Mouse (Mus musculus) forebrain, embryonic 14.5 days (tissue): ENCODE measurements around the gene Camk1g. TPM values are rescaled to one million over a fixed set of nuclear protein-coding genes. Genes with fewer than 3 reads are reported as not detected.

Experiments
- ATAC-seq: fragments of 200-750 bp; cut with Nextera tagmentation; 2 replicates; pipeline ENCODE4 v1.8.0; 2017; ENCODE audit warnings: mild to moderate bottlenecking, moderate library complexity
- DNase-seq: peaks from one replicate; pipeline ENCODE4 v3.0.0-alpha.2; 2015; ENCODE audit warnings: low spot score
- H3K27ac ChIP-seq: fragments of 300-500 bp; sonication (generic); 2 replicates; pipeline ENCODE4 v1.5.1; 2014; ENCODE audit warnings: low read depth, mild to moderate bottlenecking, control low read depth, low read length, moderate library complexity
- H3K27me3 ChIP-seq: fragments of 300-500 bp; sonication (generic); replicated peaks from 2 replicates; pipeline ENCODE4 v1.6.1; 2014; ENCODE audit warnings: low read length, control low read depth, mixed read lengths; ENCODE audit not compliant: control insufficient read depth, insufficient read depth
- H3K36me3 ChIP-seq: fragments of 300-500 bp; sonication (generic); 2 replicates; pipeline ENCODE4 v1.6.1; 2014; ENCODE audit warnings: low read length, control low read depth; ENCODE audit not compliant: control insufficient read depth, insufficient read depth
- H3K4me1 ChIP-seq: fragments of 300-500 bp; sonication (generic); 2 replicates; pipeline ENCODE4 v1.6.1; 2014; ENCODE audit warnings: antibody characterized with exemption, low read length, control low read depth; ENCODE audit not compliant: control insufficient read depth, insufficient read depth
- H3K4me2 ChIP-seq: fragments of 300-500 bp; sonication (generic); 2 replicates; pipeline ENCODE4 v1.6.1; 2014; ENCODE audit warnings: mild to moderate bottlenecking, control low read depth, low read length
- H3K4me3 ChIP-seq: fragments of 300-500 bp; sonication (generic); 2 replicates; pipeline ENCODE4 v1.5.1; 2014; ENCODE audit warnings: low read depth, low read length, control low read depth
- H3K9ac ChIP-seq: fragments of 300-500 bp; sonication (generic); 2 replicates; pipeline ENCODE4 v1.6.1; 2014; ENCODE audit warnings: mild to moderate bottlenecking, low read length, control low read depth, moderate library complexity
- H3K9me3 ChIP-seq: fragments of 300-500 bp; sonication (generic); replicated peaks from 2 replicates; pipeline ENCODE4 v1.6.1; 2016; ENCODE audit warnings: low read length, control low read depth, mixed read lengths; ENCODE audit not compliant: control insufficient read depth
- WGBS: fragments of 180-500 bp; shearing (Covaris S2); extraction: QIAGEN DNeasy Blood & Tissue Kit; methylation state at CpG from one replicate; pipeline ENCODE4 v1.1.7; 2014; 5-methylcytosine and 5-hydroxymethylcytosine counted together
- polyA plus RNA-seq: library from polyadenylated mRNA; unstranded; fragments of >200 nt; fragmentation: Nextera tagmentation; extraction: Ambion mirVana; gene quantifications from 2 replicates; pipeline ENCODE4 v1.2.1, GENCODE M21; 2014

Gene Camk1g
- polyA plus RNA-seq, 1 experiment from 2014 or later: 36.1 TPM

- Histone ChIP-seq H3K4me3 (no peak overlapping the region), H3K36me3 (no peaks in the 10 kb centered on the region), H3K4me1 (peaks cover 23% of the 10 kb centered on the region), H3K27ac (0 out of 2 replicates have a peak overlapping the region, but pooled peaks have one; percentile 3), H3K27me3 (no peaks in the 10 kb centered on the region), H3K9me3 (no peaks in the 10 kb centered on the region), H3K9ac (peak overlapping the region; percentile 6; the same call in 1 of the 2 replicates), H3K4me2 (peak overlapping the region; percentile 44)
- DNase-seq: peak; percentile 52
- ATAC-seq: no peak
- 28% methylated on average over 11 of the region's 11 CpGs for WGBS
These were observed 11.7 kb upstream of the Camk1g start for GRCm38 (mm10) chr1:193381597-193382404.

GRCm38 (mm10) chr1:193380877-193381276, 10.8 kb upstream of the Camk1g start:
- Histone ChIP-seq H3K4me2 (no peak overlapping the region), H3K9ac (no peak overlapping the region), H3K36me3 (no peaks in the 10 kb centered on the region), H3K27ac (no peak overlapping the region), H3K27me3 (no peaks in the 10 kb centered on the region), H3K4me1 (peaks cover 17% of the 10 kb centered on the region; the same call in 1 of the 2 replicates), H3K9me3 (no peaks in the 10 kb centered on the region), H3K4me3 (no peak overlapping the region)
- ATAC-seq: no peak
- 76% methylated on average over 5 of the region's 5 CpGs for WGBS
- no peak for DNase-seq

GRCm38 (mm10) chr1:193379634-193380033, 9.5 kb upstream of the Camk1g start:
- 64% methylated on average over 6 of the region's 6 CpGs for WGBS

GRCm38 (mm10) chr1:193376478-193377134, 6.5 kb upstream of the Camk1g start:
- Histone ChIP-seq H3K4me3 (no peak overlapping the region), H3K4me1 (peaks cover 8% of the 10 kb centered on the region; the same call in 1 of the 2 replicates), H3K9me3 (no peaks in the 10 kb centered on the region), H3K27me3 (no peaks in the 10 kb centered on the region), H3K4me2 (no peak overlapping the region), H3K36me3 (no peaks in the 10 kb centered on the region), H3K27ac (no peak overlapping the region), H3K9ac (no peak overlapping the region)
- WGBS: 27% methylated on average over 4 of the region's 4 CpGs
- DNase-seq: peak; percentile 85
- ATAC-seq: peak; percentile 73

More at GRCm38 (mm10) chr1:193379634-193380033, 9.5 kb upstream of the Camk1g start:
- no peak for ATAC-seq
- Histone ChIP-seq H3K27ac (no peak overlapping the region), H3K4me3 (no peak overlapping the region), H3K36me3 (no peaks in the 10 kb centered on the region), H3K4me2 (no peak overlapping the region), H3K9ac (no peak overlapping the region), H3K9me3 (no peaks in the 10 kb centered on the region), H3K4me1 (peaks cover 17% of the 10 kb centered on the region; the same call in 1 of the 2 replicates), H3K27me3 (no peaks in the 10 kb centered on the region)
- DNase-seq: no peak

- Histone ChIP-seq H3K4me3 (no peak overlapping the region), H3K27ac (no peak overlapping the region), H3K36me3 (no peaks in the 10 kb centered on the region), H3K4me1 (peaks cover 9% of the 10 kb centered on the region; the same call in 1 of the 2 replicates), H3K9me3 (no peaks in the 10 kb centered on the region), H3K27me3 (no peaks in the 10 kb centered on the region), H3K9ac (no peak overlapping the region), H3K4me2 (no peak overlapping the region)
- ATAC-seq: no peak
- DNase-seq: no peak
- WGBS: 87% methylated on average over 6 of the region's 6 CpGs
These were observed 3.9 kb upstream of the Camk1g start for GRCm38 (mm10) chr1:193373906-193374413.

GRCm38 (mm10) chr1:193369091-193369490, 1.0 kb downstream of the Camk1g start:
- DNase-seq (no peak), ATAC-seq (no peak)
- WGBS: 51% methylated on average over 8 of the region's 8 CpGs
- H3K9ac ChIP-seq: peak overlapping the region; percentile 71
- H3K36me3 ChIP-seq: no peaks in the 10 kb centered on the region
- peak overlapping the region; percentile 65 for H3K4me2 ChIP-seq
- H3K9me3 ChIP-seq: no peaks in the 10 kb centered on the region
- no peaks in the 10 kb centered on the region for H3K27me3 ChIP-seq
- H3K4me3 ChIP-seq: peak overlapping the region; percentile 32
- no peak overlapping the region for H3K27ac ChIP-seq
- peaks cover 25% of the 10 kb centered on the region for H3K4me1 ChIP-seq

GRCm38 (mm10) chr1:193368055-193368454, 2.0 kb downstream of the Camk1g start:
- DNase-seq: peak; percentile 85
- Histone ChIP-seq H3K27ac (no peak overlapping the region; the same call in 1 of the 2 replicates), H3K9me3 (no peaks in the 10 kb centered on the region), H3K27me3 (no peaks in the 10 kb centered on the region), H3K36me3 (no peaks in the 10 kb centered on the region), H3K4me1 (peaks cover 25% of the 10 kb centered on the region), H3K4me3 (peak overlapping the region; percentile 32), H3K9ac (peak overlapping the region; percentile 55), H3K4me2 (peak overlapping the region; percentile 65)
- peak; percentile 84 for ATAC-seq
- 2% methylated on average over 10 of the region's 10 CpGs for WGBS

GRCm38 (mm10) chr1:193363801-193364231, 6.3 kb downstream of the Camk1g start:
- Histone ChIP-seq H3K4me1 (peaks cover 15% of the 10 kb centered on the region), H3K9ac (no peak overlapping the region), H3K4me2 (no peak overlapping the region), H3K36me3 (peaks cover 27% of the 10 kb centered on the region), H3K9me3 (no peaks in the 10 kb centered on the region), H3K27me3 (no peaks in the 10 kb centered on the region), H3K27ac (no peak overlapping the region), H3K4me3 (no peak overlapping the region)
- WGBS: 61% methylated on average over 5 of the region's 5 CpGs
- DNase-seq: peak; percentile 48
- ATAC-seq: no peak
